Mouse (Mus musculus): ENCODE results near the gene Nipsnap3a. TPM values are rescaled to one million over a fixed set of nuclear protein-coding genes. Genes with fewer than 3 reads are reported as not detected.

Nipsnap3a gene
- polyA plus RNA-seq (2015; fragmentation: Nextera tagmentation; extraction: Ambion mirVana): not detected in 2 replicates

GRCm38 (mm10) chr4:52989248-52989647 is at the start of gene Nipsnap3a:
Gene Nipsnap3a (plus strand): TSS chr4:52989272.
- no peaks in the 10 kb centered on the region for H3K36me3 ChIP-seq (ENCODE audit: control insufficient read depth, insufficient read depth, low read length)
- no peak within 1 kb of the TSS for H3K27ac ChIP-seq (ENCODE audit: low read length)
- peak within 1 kb of the TSS; percentile 19; the same call in 1 of the 2 replicates for H3K4me3 ChIP-seq (ENCODE audit: low read length)
- 18% methylated on average over 12 of the region's 12 CpGs for WGBS
- peak within 1 kb of the TSS; percentile 43; the same call in 1 of the 2 replicates for H3K9ac ChIP-seq (ENCODE audit: low read depth, low read length)
- no peaks in the 10 kb centered on the region for H3K9me3 ChIP-seq (ENCODE audit: control insufficient read depth, low read length)
- no peaks in the 10 kb centered on the region for H3K27me3 ChIP-seq (replicated peaks; ENCODE audit: control insufficient read depth, insufficient read depth, low read length)
- H3K4me2 ChIP-seq (ENCODE audit: low read depth, low read length): peak within 1 kb of the TSS; percentile 50
- H3K4me1 ChIP-seq (ENCODE audit: control insufficient read depth, insufficient read depth, low read length): no peaks in the 10 kb centered on the region
- 0 out of 2 replicates have a peak, but pooled peaks have one; percentile 21 for ATAC-seq

- Histone ChIP-seq H3K9ac (ENCODE audit: low read depth, low read length) (no peak overlapping the region), H3K4me3 (ENCODE audit: low read length) (no peak overlapping the region), H3K27ac (ENCODE audit: low read length) (no peak overlapping the region), H3K27me3 (replicated peaks; ENCODE audit: control insufficient read depth, insufficient read depth, low read length) (no peaks in the 10 kb centered on the region), H3K4me2 (ENCODE audit: low read depth, low read length) (no peak overlapping the region), H3K36me3 (ENCODE audit: control insufficient read depth, insufficient read depth, low read length) (no peaks in the 10 kb centered on the region), H3K4me1 (ENCODE audit: control insufficient read depth, insufficient read depth, low read length) (no peaks in the 10 kb centered on the region), H3K9me3 (ENCODE audit: control insufficient read depth, low read length) (no peaks in the 10 kb centered on the region)
- no peak for ATAC-seq
These were observed 42.4 kb upstream of the Nipsnap3a start for GRCm38 (mm10) chr4:52946665-52947064.

GRCm38 (mm10) chr4:52949005-52949404 is 40.1 kb upstream of the Nipsnap3a start:
- no peaks in the 10 kb centered on the region for H3K36me3 ChIP-seq (ENCODE audit: control insufficient read depth, insufficient read depth, low read length)
- ATAC-seq: no peak
- H3K27ac ChIP-seq (ENCODE audit: low read length): no peak overlapping the region
- H3K4me1 ChIP-seq (ENCODE audit: control insufficient read depth, insufficient read depth, low read length): no peaks in the 10 kb centered on the region
- no peak overlapping the region for H3K9ac ChIP-seq (ENCODE audit: low read depth, low read length)
- no peaks in the 10 kb centered on the region for H3K27me3 ChIP-seq (replicated peaks; ENCODE audit: control insufficient read depth, insufficient read depth, low read length)
- H3K4me3 ChIP-seq (ENCODE audit: low read length): no peak overlapping the region
- H3K4me2 ChIP-seq (ENCODE audit: low read depth, low read length): no peak overlapping the region
- no peaks in the 10 kb centered on the region for H3K9me3 ChIP-seq (ENCODE audit: control insufficient read depth, low read length)
- WGBS: 81% methylated on average over 2 of the region's 2 CpGs

- no peak overlapping the region for H3K27ac ChIP-seq (ENCODE audit: low read length)
- ATAC-seq: no peak
- no peaks in the 10 kb centered on the region for H3K36me3 ChIP-seq (ENCODE audit: control insufficient read depth, insufficient read depth, low read length)
- no peaks in the 10 kb centered on the region for H3K27me3 ChIP-seq (replicated peaks; ENCODE audit: control insufficient read depth, insufficient read depth, low read length)
- H3K4me2 ChIP-seq (ENCODE audit: low read depth, low read length): no peak overlapping the region
- H3K4me1 ChIP-seq (ENCODE audit: control insufficient read depth, insufficient read depth, low read length): no peaks in the 10 kb centered on the region
- H3K4me3 ChIP-seq (ENCODE audit: low read length): no peak overlapping the region
- H3K9ac ChIP-seq (ENCODE audit: low read depth, low read length): no peak overlapping the region
- no peaks in the 10 kb centered on the region for H3K9me3 ChIP-seq (ENCODE audit: control insufficient read depth, low read length)
- WGBS: 36% methylated on average over 4 of the region's 4 CpGs
These were observed 30.4 kb upstream of the Nipsnap3a start for GRCm38 (mm10) chr4:52958693-52959092.

GRCm38 (mm10) chr4:52964247-52964646 is 24.8 kb upstream of the Nipsnap3a start, which contains the start of gene Olfr270:
Gene Olfr270 (plus strand): TSS chr4:52964547.
- no peak for ATAC-seq
- Histone ChIP-seq H3K9ac (ENCODE audit: low read depth, low read length) (no peak within 1 kb of the TSS), H3K4me2 (ENCODE audit: low read depth, low read length) (no peak within 1 kb of the TSS)

GRCm38 (mm10) chr4:52985216-52985615 is 3.9 kb upstream of the Nipsnap3a start:
- no peak for ATAC-seq

More at GRCm38 (mm10) chr4:52964247-52964646, 24.8 kb upstream of the Nipsnap3a start, which contains the start of gene Olfr270:
- Histone ChIP-seq H3K4me1 (ENCODE audit: control insufficient read depth, insufficient read depth, low read length) (no peaks in the 10 kb centered on the region), H3K27me3 (replicated peaks; ENCODE audit: control insufficient read depth, insufficient read depth, low read length) (no peaks in the 10 kb centered on the region), H3K9me3 (ENCODE audit: control insufficient read depth, low read length) (no peaks in the 10 kb centered on the region), H3K27ac (ENCODE audit: low read length) (no peak within 1 kb of the TSS), H3K4me3 (ENCODE audit: low read length) (no peak within 1 kb of the TSS), H3K36me3 (ENCODE audit: control insufficient read depth, insufficient read depth, low read length) (no peaks in the 10 kb centered on the region)

GRCm38 (mm10) chr4:52986266-52986665 is 2.8 kb upstream of the Nipsnap3a start:
- ATAC-seq: no peak
- Histone ChIP-seq H3K4me3 (ENCODE audit: low read length) (no peak overlapping the region), H3K9ac (ENCODE audit: low read depth, low read length) (no peak overlapping the region), H3K36me3 (ENCODE audit: control insufficient read depth, insufficient read depth, low read length) (no peaks in the 10 kb centered on the region), H3K27me3 (replicated peaks; ENCODE audit: control insufficient read depth, insufficient read depth, low read length) (no peaks in the 10 kb centered on the region), H3K9me3 (ENCODE audit: control insufficient read depth, low read length) (no peaks in the 10 kb centered on the region), H3K4me2 (ENCODE audit: low read depth, low read length) (no peak overlapping the region), H3K4me1 (ENCODE audit: control insufficient read depth, insufficient read depth, low read length) (no peaks in the 10 kb centered on the region), H3K27ac (ENCODE audit: low read length) (no peak overlapping the region)
- WGBS: 78% methylated on average over 2 of the region's 2 CpGs

More at GRCm38 (mm10) chr4:52985216-52985615, 3.9 kb upstream of the Nipsnap3a start:
- Histone ChIP-seq H3K4me3 (ENCODE audit: low read length) (no peak overlapping the region), H3K4me1 (ENCODE audit: control insufficient read depth, insufficient read depth, low read length) (no peaks in the 10 kb centered on the region), H3K27ac (ENCODE audit: low read length) (no peak overlapping the region), H3K27me3 (replicated peaks; ENCODE audit: control insufficient read depth, insufficient read depth, low read length) (no peaks in the 10 kb centered on the region), H3K36me3 (ENCODE audit: control insufficient read depth, insufficient read depth, low read length) (no peaks in the 10 kb centered on the region), H3K4me2 (ENCODE audit: low read depth, low read length) (no peak overlapping the region), H3K9ac (ENCODE audit: low read depth, low read length) (no peak overlapping the region), H3K9me3 (ENCODE audit: control insufficient read depth, low read length) (no peaks in the 10 kb centered on the region)
- 55% methylated on average over 2 of the region's 2 CpGs for WGBS

- H3K4me2 ChIP-seq (ENCODE audit: low read depth, low read length): no peak overlapping the region
- no peaks in the 10 kb centered on the region for H3K36me3 ChIP-seq (ENCODE audit: control insufficient read depth, insufficient read depth, low read length)
- ATAC-seq: no peak
- WGBS: 93% methylated on average over 6 of the region's 6 CpGs
- no peak overlapping the region for H3K9ac ChIP-seq (ENCODE audit: low read depth, low read length)
- H3K27ac ChIP-seq (ENCODE audit: low read length): no peak overlapping the region
- no peaks in the 10 kb centered on the region for H3K9me3 ChIP-seq (ENCODE audit: control insufficient read depth, low read length)
- H3K4me1 ChIP-seq (ENCODE audit: control insufficient read depth, insufficient read depth, low read length): no peaks in the 10 kb centered on the region
- no peak overlapping the region for H3K4me3 ChIP-seq (ENCODE audit: low read length)
- H3K27me3 ChIP-seq (replicated peaks; ENCODE audit: control insufficient read depth, insufficient read depth, low read length): no peaks in the 10 kb centered on the region
These were observed 10.4 kb downstream of the Nipsnap3a start for GRCm38 (mm10) chr4:52999449-52999848.

- WGBS: 77% methylated on average over 8 of the region's 8 CpGs
- Histone ChIP-seq H3K4me3 (ENCODE audit: low read length) (no peak overlapping the region), H3K9ac (ENCODE audit: low read depth, low read length) (no peak overlapping the region), H3K27ac (ENCODE audit: low read length) (no peak overlapping the region), H3K36me3 (ENCODE audit: control insufficient read depth, insufficient read depth, low read length) (no peaks in the 10 kb centered on the region), H3K9me3 (ENCODE audit: control insufficient read depth, low read length) (no peaks in the 10 kb centered on the region), H3K4me1 (ENCODE audit: control insufficient read depth, insufficient read depth, low read length) (no peaks in the 10 kb centered on the region), H3K4me2 (ENCODE audit: low read depth, low read length) (no peak overlapping the region), H3K27me3 (replicated peaks; ENCODE audit: control insufficient read depth, insufficient read depth, low read length) (no peaks in the 10 kb centered on the region)
- ATAC-seq: no peak
These were observed 11.1 kb downstream of the Nipsnap3a start for GRCm38 (mm10) chr4:53000154-53000553.

- no peak for ATAC-seq
- Histone ChIP-seq H3K4me1 (ENCODE audit: control insufficient read depth, insufficient read depth, low read length) (no peaks in the 10 kb centered on the region), H3K4me2 (ENCODE audit: low read depth, low read length) (no peak overlapping the region), H3K9ac (ENCODE audit: low read depth, low read length) (no peak overlapping the region), H3K27me3 (replicated peaks; ENCODE audit: control insufficient read depth, insufficient read depth, low read length) (no peaks in the 10 kb centered on the region), H3K9me3 (ENCODE audit: control insufficient read depth, low read length) (no peaks in the 10 kb centered on the region), H3K36me3 (ENCODE audit: control insufficient read depth, insufficient read depth, low read length) (no peaks in the 10 kb centered on the region), H3K27ac (ENCODE audit: low read length) (no peak overlapping the region), H3K4me3 (ENCODE audit: low read length) (no peak overlapping the region)
- WGBS: 70% methylated on average over 4 of the region's 4 CpGs
These were observed 20.1 kb downstream of the Nipsnap3a start for GRCm38 (mm10) chr4:53009183-53009582.

All from intestine, embryonic 16.5 days (tissue).